Mouse (Mus musculus) liver, postnatal 0 days (tissue): ENCODE results near the gene Trappc3.

Experiments used
- CTCF ChIP-seq: sonication (generic); IDR thresholded peaks from 2 replicates; pipeline ENCODE4 v1.5.1; 2016; ENCODE audit warnings: antibody characterized with exemption, low read depth
- EP300 ChIP-seq: IDR thresholded peaks from 2 replicates; pipeline ENCODE4 v1.6.1; 2016; ENCODE audit warnings: antibody characterized with exemption, low read depth, mild to moderate bottlenecking

GRCm38 (mm10) chr4:126310344-126310743 lies 48.2 kb downstream of the Trappc3 start:
- TF ChIP-seq CTCF (no peak), EP300 (no peak)
